In the genomic region with DNA sequence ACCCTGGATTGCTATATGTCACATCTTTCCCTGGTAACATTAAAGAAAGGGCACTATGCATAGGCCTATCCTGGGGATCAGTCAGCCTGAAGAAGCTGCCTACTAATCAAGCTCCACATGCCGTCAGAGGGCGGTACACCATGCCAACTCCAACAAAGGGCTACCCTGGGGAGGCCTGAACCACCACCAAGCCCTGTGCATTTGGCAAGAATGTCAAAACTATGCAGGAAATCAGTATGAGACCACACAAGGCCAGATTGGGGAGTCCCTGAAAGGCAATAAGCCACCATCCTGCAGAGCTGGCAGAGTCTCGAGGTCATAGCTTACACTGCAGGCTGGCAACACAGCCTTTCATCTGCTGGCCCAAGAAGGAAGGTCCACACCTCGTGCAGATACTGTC, we compare ENCODE assay signal across 9 mouse cellular contexts. TPM values are rescaled to one million over a fixed set of nuclear protein-coding genes. Genes with fewer than 3 reads are reported as not detected.
DNase-seq lines count a peak whose midpoint lies in the region; ATAC-seq lines count a peak whose summit lies in the region.
"Had no signal": no experiment of that assay in that cellular context is flagged by ENCODE, and none has a peak within 500 bp of the region (broad histone marks: within the 10 kb centered on the region; RNA-seq: fewer than 3 reads in every experiment).

No protein-coding gene starts in this region.

- H3K4me1 ChIP-seq in hindbrain, embryonic 16.5 days (ENCODE audit: control insufficient read depth, insufficient read depth, low read depth, low read length) = peaks cover 4% of the 10 kb centered on the region
- H3K4me1 ChIP-seq in hindbrain, embryonic 13.5 days (replicated peaks) = peaks cover 21% of the 10 kb centered on the region; the same call in 1 of the 2 replicates

- 56% methylated on average over 4 of the region's 4 CpGs for WGBS in hindbrain, embryonic 16.5 days
- WGBS in hindbrain, embryonic 13.5 days = 59% methylated on average over 4 of the region's 4 CpGs

- no peaks in the 10 kb centered on the region for H3K27me3 ChIP-seq in hindbrain, embryonic 16.5 days (replicated peaks; ENCODE audit: control insufficient read depth, insufficient read depth, low read length)
- no peaks in the 10 kb centered on the region for H3K27me3 ChIP-seq in hindbrain, embryonic 13.5 days
- H3K27me3 ChIP-seq: kidney, embryonic 15.5 days had no signal

- H3K9ac ChIP-seq in hindbrain, embryonic 16.5 days (ENCODE audit: low read depth, low read length) = no peak overlapping the region
- no peak overlapping the region for H3K9ac ChIP-seq in hindbrain, embryonic 13.5 days
- H3K9ac ChIP-seq: kidney, embryonic 15.5 days had no signal

- DNase-seq in Muller cell, postnatal 12 days (ENCODE audit: inconsistent ontology term) = peak; percentile 86
- DNase-seq in adrenal gland, postnatal 14 days = peak; percentile 64
- DNase-seq in cerebellum, adult 9-11 months = peak; percentile 86
- no peak for DNase-seq in B cell, adult 2 months
- no peak for DNase-seq in kidney, adult 18-20 months
- no peak for DNase-seq in right cerebral cortex, postnatal 36 days (ENCODE audit: low spot score in 2 of 2)

- no peaks in the 10 kb centered on the region for H3K36me3 ChIP-seq in hindbrain, embryonic 16.5 days (ENCODE audit: control insufficient read depth, insufficient read depth, low read length)
- H3K36me3 ChIP-seq in hindbrain, embryonic 13.5 days = no peaks in the 10 kb centered on the region
- H3K36me3 ChIP-seq: kidney, embryonic 15.5 days had no signal

- H3K4me3 ChIP-seq in hindbrain, embryonic 16.5 days (ENCODE audit: low read length) = no peak overlapping the region
- H3K4me3 ChIP-seq in hindbrain, embryonic 13.5 days = no peak overlapping the region
- H3K4me3 ChIP-seq: kidney, embryonic 15.5 days had no signal

- H3K9me3 ChIP-seq in hindbrain, embryonic 16.5 days (ENCODE audit: control insufficient read depth, low read length) = no peaks in the 10 kb centered on the region
- no peaks in the 10 kb centered on the region for H3K9me3 ChIP-seq in hindbrain, embryonic 13.5 days
- H3K9me3 ChIP-seq: kidney, embryonic 15.5 days had no signal

- no peak overlapping the region for H3K27ac ChIP-seq in hindbrain, embryonic 16.5 days (ENCODE audit: low read depth, low read length)
- no peak overlapping the region for H3K27ac ChIP-seq in hindbrain, embryonic 13.5 days
- H3K27ac ChIP-seq: kidney, embryonic 15.5 days had no signal

- peak; percentile 54 for ATAC-seq in hindbrain, embryonic 16.5 days
- no peak for ATAC-seq in hindbrain, embryonic 13.5 days (ENCODE audit: low FRiP score)

- no peak overlapping the region for H3K4me2 ChIP-seq in hindbrain, embryonic 16.5 days (ENCODE audit: low read length)
- H3K4me2 ChIP-seq in hindbrain, embryonic 13.5 days = no peak overlapping the region
- H3K4me2 ChIP-seq: kidney, embryonic 15.5 days had no signal

RNA-seq across cellular contexts. Expression of gene Large1, which starts 28.7 kb away (rescaled TPM):
- 15.7 and 16.3 TPM in 2 replicates for polyA plus RNA-seq in hindbrain, embryonic 16.5 days (2015; fragmentation: Nextera tagmentation; extraction: Ambion mirVana)
- polyA plus RNA-seq in hindbrain, embryonic 13.5 days (2015; fragmentation: Nextera tagmentation; extraction: Ambion mirVana) = 12.7 and 13.2 TPM in 2 replicates
- 21.3 and 24.0 TPM in 2 replicates for total RNA-seq in adrenal gland, postnatal 14 days (2021)

Comparison
In these comparisons a context has a peak if more than half of its experiments do, and no peak if none do; other contexts are left out.
1. DNase-seq: peak in Muller cell, postnatal 12 days (single experiment), adrenal gland, postnatal 14 days (single experiment) and cerebellum, adult 9-11 months (single experiment); none in B cell, adult 2 months (0 of 2), kidney, adult 18-20 months (single experiment) and right cerebral cortex, postnatal 36 days (0 of 2).